Mouse (Mus musculus): Measurements from ENCODE around the gene Fate1. TPM values are rescaled to one million over a fixed set of nuclear protein-coding genes. Genes with fewer than 3 reads are reported as not detected.

Gene Fate1
- polyA plus RNA-seq, 1 experiment from 2014 or later: not detected

DNA sequence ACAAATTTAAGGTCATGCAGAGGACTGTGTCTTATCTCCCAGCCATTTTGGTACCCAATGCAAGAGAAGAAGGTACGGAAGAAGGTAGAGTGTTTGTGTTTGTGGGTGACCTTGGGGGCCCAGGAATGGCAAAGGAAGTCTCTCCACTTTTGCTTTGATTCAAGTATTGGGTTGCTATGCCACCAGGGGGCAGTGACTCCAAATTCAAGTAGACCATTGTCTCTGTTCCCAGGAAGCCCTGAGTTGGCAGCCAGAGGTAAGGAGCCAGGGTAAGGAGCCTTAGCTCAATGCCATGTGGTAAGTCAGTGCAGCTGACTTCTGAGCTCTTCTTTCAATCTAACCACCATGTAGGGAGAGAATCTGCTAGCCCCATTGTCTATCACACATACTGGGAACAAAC is 11.0 kb downstream of the Fate1 start:
- H3K27me3 ChIP-seq (replicated peaks): no peaks in the 10 kb centered on the region
- no peaks in the 10 kb centered on the region for H3K4me1 ChIP-seq
- no peak overlapping the region for H3K27ac ChIP-seq
- no peak overlapping the region for H3K9ac ChIP-seq
- no peaks in the 10 kb centered on the region for H3K9me3 ChIP-seq (replicated peaks)
- WGBS (ENCODE audit: insufficient replicate concordance): 62% methylated on average over 1 of the region's 1 CpGs
- H3K4me2 ChIP-seq: no peak overlapping the region
- H3K4me3 ChIP-seq: no peak overlapping the region
- ATAC-seq: no peak
- no peaks in the 10 kb centered on the region for H3K36me3 ChIP-seq

DNA sequence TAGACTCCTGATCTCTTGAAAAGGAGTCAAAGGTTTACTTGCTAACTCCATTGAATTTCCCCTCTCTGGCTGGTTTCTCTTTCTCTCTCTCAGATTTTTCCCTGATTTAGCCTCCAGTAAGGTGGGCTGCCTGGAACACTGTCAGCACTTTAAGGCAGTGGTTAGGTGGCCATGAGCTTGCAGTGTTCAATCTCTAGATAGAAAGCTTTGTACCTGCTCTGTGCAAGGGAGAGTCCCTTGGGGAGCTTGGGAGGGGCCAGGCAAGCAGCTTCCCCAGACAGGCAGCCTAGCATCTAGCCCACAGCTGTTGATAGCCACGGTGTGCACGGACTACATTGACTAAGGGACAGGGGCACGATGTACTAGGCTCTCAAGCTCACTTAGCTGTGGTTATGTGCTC is 18.8 kb downstream of the Fate1 start, which contains the start of gene Cnga2:
TSS of gene Cnga2 (plus strand) at position 301 of the 400 bp plus-strand sequence.
- 66% methylated on average over 3 of the region's 3 CpGs for WGBS (ENCODE audit: insufficient replicate concordance)
- ATAC-seq: no peak
- Histone ChIP-seq H3K4me3 (no peak within 1 kb of the TSS), H3K9me3 (replicated peaks) (no peaks in the 10 kb centered on the region), H3K9ac (no peak within 1 kb of the TSS), H3K4me2 (no peak within 1 kb of the TSS), H3K4me1 (no peaks in the 10 kb centered on the region), H3K27me3 (replicated peaks) (peaks cover 12% of the 10 kb centered on the region; the same call in 1 of the 2 replicates), H3K36me3 (no peaks in the 10 kb centered on the region), H3K27ac (no peak within 1 kb of the TSS)

DNA sequence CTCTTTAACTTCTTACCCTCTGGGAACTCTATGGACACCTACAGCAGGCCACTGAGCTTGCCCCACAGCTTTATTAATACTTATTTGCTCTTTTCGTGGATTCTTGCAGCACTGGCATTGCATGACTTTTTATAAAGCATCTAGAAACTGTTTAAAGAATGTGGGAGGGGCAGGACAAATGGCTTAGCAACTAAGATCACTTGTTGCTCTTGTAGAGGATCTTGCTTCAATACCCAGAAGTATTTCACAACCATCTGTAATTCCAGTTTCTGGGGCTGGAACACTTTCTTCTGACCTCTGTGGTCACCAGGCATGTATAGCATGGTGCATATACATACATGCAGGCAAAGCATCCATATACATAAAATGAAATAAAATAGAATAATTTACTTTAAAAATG is 23.2 kb downstream of the Fate1 start:
- 38% methylated on average over 1 of the region's 1 CpGs for WGBS (ENCODE audit: insufficient replicate concordance)

DNA sequence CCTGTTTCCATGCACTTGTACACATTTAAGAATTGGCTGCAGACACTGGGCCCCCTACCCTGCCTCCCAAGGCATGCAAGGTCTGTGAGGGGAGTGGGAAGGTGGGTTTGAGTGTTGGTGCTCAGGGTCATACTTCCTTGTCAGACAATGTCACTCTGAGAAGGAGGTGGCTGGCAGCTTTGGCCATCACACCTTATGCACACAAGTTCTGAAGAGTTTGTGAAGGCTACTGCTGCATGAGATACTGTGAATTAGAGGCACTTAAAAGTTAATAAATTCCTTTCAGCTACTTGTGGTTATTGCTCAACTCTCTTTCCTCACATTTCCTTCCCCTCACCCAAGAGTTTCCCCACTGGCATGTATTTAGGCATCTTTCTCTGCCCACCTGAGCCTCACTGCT is 37.1 kb downstream of the Fate1 start:
- no peak overlapping the region for H3K9ac ChIP-seq
- H3K9me3 ChIP-seq (replicated peaks): no peaks in the 10 kb centered on the region
- H3K27ac ChIP-seq: no peak overlapping the region
- H3K4me1 ChIP-seq: no peaks in the 10 kb centered on the region
- no peak overlapping the region for H3K4me2 ChIP-seq
- H3K36me3 ChIP-seq: no peaks in the 10 kb centered on the region
- ATAC-seq: no peak
- no peaks in the 10 kb centered on the region for H3K27me3 ChIP-seq (replicated peaks)
- no peak overlapping the region for H3K4me3 ChIP-seq

More for the DNA sequence above, 23.2 kb downstream of the Fate1 start:
- no peak overlapping the region for H3K4me2 ChIP-seq
- no peaks in the 10 kb centered on the region for H3K4me1 ChIP-seq
- H3K27ac ChIP-seq: no peak overlapping the region
- H3K9me3 ChIP-seq (replicated peaks): no peaks in the 10 kb centered on the region
- H3K4me3 ChIP-seq: no peak overlapping the region
- ATAC-seq: no peak
- H3K27me3 ChIP-seq (replicated peaks): peaks cover 7% of the 10 kb centered on the region; the same call in 1 of the 2 replicates
- H3K36me3 ChIP-seq: no peaks in the 10 kb centered on the region
- no peak overlapping the region for H3K9ac ChIP-seq

DNA sequence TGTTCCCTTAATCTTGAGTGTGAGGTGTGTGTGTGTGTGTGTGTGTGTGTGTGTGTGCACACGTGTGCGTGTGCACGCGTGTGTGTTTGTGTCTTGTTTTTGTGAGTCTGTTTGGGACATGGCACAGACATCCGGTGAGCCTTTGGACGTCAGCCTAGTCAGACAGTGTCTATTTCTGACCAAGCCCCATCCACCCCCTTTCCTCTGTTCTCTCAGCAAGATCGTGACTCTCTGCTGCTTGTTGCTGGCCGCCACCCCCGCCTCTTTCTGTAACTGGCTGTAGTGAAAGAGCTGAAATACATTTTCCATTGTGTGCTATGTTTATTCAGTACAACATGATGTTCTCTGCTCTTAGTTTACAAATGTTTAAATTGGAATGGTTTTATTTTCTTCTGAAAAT is 39.5 kb downstream of the Fate1 start:
- no peak for ATAC-seq
- no peaks in the 10 kb centered on the region for H3K9me3 ChIP-seq (replicated peaks)
- H3K27ac ChIP-seq: no peak overlapping the region
- H3K27me3 ChIP-seq (replicated peaks): no peaks in the 10 kb centered on the region
- H3K4me2 ChIP-seq: no peak overlapping the region
- H3K4me3 ChIP-seq: no peak overlapping the region
- no peak overlapping the region for H3K9ac ChIP-seq
- 58% methylated on average over 9 of the region's 9 CpGs for WGBS (ENCODE audit: insufficient replicate concordance)
- no peaks in the 10 kb centered on the region for H3K36me3 ChIP-seq
- no peaks in the 10 kb centered on the region for H3K4me1 ChIP-seq

DNA sequence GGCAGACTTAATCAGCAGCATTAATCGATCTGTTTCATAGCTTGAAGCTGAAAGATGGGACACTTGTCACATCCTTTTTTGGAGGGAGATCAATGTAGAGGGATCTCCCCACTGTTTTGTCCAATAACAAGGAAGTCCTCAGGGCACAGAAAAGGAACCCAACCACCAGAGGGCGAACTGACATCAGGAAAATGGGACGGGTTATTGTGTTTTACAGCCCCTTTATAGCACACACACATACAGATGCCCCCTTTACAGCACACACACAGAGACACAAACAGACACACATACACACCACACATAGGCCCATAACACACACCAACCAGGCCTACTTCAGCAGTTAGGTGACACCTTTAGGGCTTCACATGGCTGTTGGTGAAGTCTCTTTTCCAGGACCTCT is 40.0 kb downstream of the Fate1 start:
- Histone ChIP-seq H3K27me3 (replicated peaks) (no peaks in the 10 kb centered on the region), H3K27ac (no peak overlapping the region), H3K4me2 (no peak overlapping the region), H3K4me1 (no peaks in the 10 kb centered on the region), H3K9ac (no peak overlapping the region), H3K36me3 (no peaks in the 10 kb centered on the region), H3K4me3 (no peak overlapping the region), H3K9me3 (replicated peaks) (no peaks in the 10 kb centered on the region)
- 22% methylated on average over 3 of the region's 3 CpGs for WGBS (ENCODE audit: insufficient replicate concordance)
- ATAC-seq: no peak

DNA sequence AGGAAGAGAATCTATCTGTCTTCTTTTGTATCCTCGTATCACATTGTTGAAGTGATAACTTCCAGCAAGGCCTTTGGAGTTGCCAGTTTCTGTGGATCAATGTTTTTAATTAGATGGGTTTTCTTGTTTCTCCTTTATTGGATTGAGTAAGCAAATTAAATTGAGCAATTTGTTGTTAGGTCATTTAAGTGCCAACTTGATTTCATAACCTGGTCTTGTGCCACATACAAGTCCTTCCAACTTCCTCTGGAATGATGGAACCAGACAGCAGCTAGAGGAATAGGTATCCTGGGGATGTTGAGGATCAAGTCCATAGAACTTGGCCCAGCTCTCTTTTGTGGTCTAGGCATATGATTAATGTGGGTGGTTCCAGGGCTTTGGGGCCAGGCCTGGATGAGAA is 49.5 kb downstream of the Fate1 start:
- Histone ChIP-seq H3K36me3 (no peaks in the 10 kb centered on the region), H3K27me3 (replicated peaks) (no peaks in the 10 kb centered on the region), H3K4me3 (no peak overlapping the region), H3K4me1 (no peaks in the 10 kb centered on the region), H3K4me2 (no peak overlapping the region), H3K9me3 (replicated peaks) (no peaks in the 10 kb centered on the region), H3K9ac (no peak overlapping the region), H3K27ac (no peak overlapping the region)
- no peak for ATAC-seq
- WGBS (ENCODE audit: insufficient replicate concordance): 59% methylated on average over 1 of the region's 1 CpGs

DNA sequence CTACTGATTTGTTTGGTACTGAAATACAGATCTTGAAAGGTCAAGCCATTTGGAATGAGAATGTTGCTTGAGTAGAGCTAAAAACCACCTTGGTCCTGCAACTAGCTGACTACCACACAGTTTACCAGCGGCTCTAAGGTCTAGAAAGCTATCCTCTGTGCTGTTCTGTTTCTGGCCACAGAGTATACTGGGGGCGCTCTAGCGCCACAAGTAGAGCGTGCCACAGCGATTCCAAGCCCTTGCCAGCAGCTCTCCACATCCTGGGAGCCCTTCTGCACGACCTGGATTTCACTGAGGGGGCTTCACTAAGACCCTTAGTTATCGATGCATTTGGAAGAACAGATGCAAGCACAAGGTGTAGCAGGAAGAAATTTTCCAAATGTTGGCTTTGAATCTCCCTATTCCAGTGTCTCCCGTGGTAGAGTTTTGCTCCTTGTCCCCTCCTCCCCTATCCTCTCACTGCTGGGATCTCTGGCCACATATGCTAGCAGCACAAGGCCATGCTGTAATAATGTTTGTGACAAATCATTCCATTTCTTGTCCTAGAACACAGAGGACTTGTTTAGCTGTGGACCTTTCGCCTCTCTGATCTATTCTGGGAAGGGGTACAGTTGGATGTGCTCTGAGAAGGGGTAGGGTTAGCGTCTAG is 50.1 kb downstream of the Fate1 start:
- no peak for ATAC-seq
- H3K9me3 ChIP-seq (replicated peaks): no peaks in the 10 kb centered on the region
- H3K9ac ChIP-seq: no peak overlapping the region
- H3K36me3 ChIP-seq: no peaks in the 10 kb centered on the region
- H3K27ac ChIP-seq: no peak overlapping the region
- H3K4me3 ChIP-seq: no peak overlapping the region
- 36% methylated on average over 10 of the region's 10 CpGs for WGBS (ENCODE audit: insufficient replicate concordance)
- H3K4me1 ChIP-seq: no peaks in the 10 kb centered on the region
- H3K4me2 ChIP-seq: no peak overlapping the region
- no peaks in the 10 kb centered on the region for H3K27me3 ChIP-seq (replicated peaks)

DNA sequence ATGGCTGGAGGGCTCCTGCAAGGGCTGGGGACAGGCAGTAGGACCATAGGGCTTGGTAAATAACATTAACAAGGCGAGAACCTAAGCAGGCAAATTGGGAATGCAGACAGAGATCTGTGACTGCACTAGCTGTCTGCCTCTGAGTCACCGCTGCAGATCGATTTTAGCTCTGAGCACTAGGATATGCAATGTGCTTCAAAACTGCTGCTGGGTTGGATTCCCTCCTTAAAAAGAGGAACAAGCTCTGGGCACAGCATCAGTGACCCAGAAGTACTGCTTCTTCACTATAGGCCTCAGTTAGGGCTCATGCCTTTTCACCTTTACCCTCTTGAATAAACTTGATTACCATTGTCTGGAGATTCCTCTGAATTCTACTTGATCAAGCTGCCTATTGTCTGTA is 50.8 kb downstream of the Fate1 start:
- H3K4me2 ChIP-seq: no peak overlapping the region
- no peaks in the 10 kb centered on the region for H3K36me3 ChIP-seq
- 34% methylated on average over 3 of the region's 3 CpGs for WGBS (ENCODE audit: insufficient replicate concordance)
- no peak for ATAC-seq
- no peak overlapping the region for H3K27ac ChIP-seq
- no peaks in the 10 kb centered on the region for H3K27me3 ChIP-seq (replicated peaks)
- H3K4me1 ChIP-seq: no peaks in the 10 kb centered on the region
- no peak overlapping the region for H3K9ac ChIP-seq
- H3K4me3 ChIP-seq: no peak overlapping the region
- no peaks in the 10 kb centered on the region for H3K9me3 ChIP-seq (replicated peaks)

Other genes starting within 250 kb of the Fate1 start
- gene Vma21, start 157.1 kb upstream of the Fate1 start, polyA plus RNA-seq (2016; fragmentation: Nextera tagmentation; extraction: Ambion mirVana): 37.1 and 38.1 TPM in 2 replicates
- gene Gm1141, start 52.0 kb upstream of the Fate1 start, polyA plus RNA-seq (2016; fragmentation: Nextera tagmentation; extraction: Ambion mirVana): not detected in 2 replicates
- 1.5 and 1.8 TPM in 2 replicates for gene Prrg3, start 10.4 kb upstream of the Fate1 start, polyA plus RNA-seq (2016; fragmentation: Nextera tagmentation; extraction: Ambion mirVana)
- gene Cnga2, start 18.9 kb downstream of the Fate1 start, polyA plus RNA-seq (2016; fragmentation: Nextera tagmentation; extraction: Ambion mirVana): 0.17 TPM in 1 of 2 replicates, not detected in the other
- gene Magea4, start 249.0 kb downstream of the Fate1 start, polyA plus RNA-seq (2016; fragmentation: Nextera tagmentation; extraction: Ambion mirVana): not detected in 2 replicates

Data from liver, embryonic 12.5 days (tissue).